Mouse (Mus musculus) lung, adult 2 months (tissue): Measurements from ENCODE around the gene Vmn1r4. TPM values are rescaled to one million over a fixed set of nuclear protein-coding genes. Genes with fewer than 3 reads are reported as not detected.

Experiments used
- DNase-seq: peaks from one replicate; pipeline ENCODE4 v3.0.0; 2022
- H3K4me1 ChIP-seq: fragments of 200-500 bp; 2 replicates; pipeline ENCODE4 v1.6.1; 2011; ENCODE audit warnings: low read length; ENCODE audit not compliant: control insufficient read depth, insufficient read depth
- H3K4me3 ChIP-seq: fragments of 200-500 bp; replicated peaks from 2 replicates; pipeline ENCODE3; 2011; ENCODE audit warnings: low read depth, mild to moderate bottlenecking, control low read depth, low read length; ENCODE audit errors: extremely low read depth
- CTCF ChIP-seq: fragments of 200-500 bp; IDR thresholded peaks from 2 replicates; pipeline ENCODE4 v1.5.1; 2011; ENCODE audit warnings: mild to moderate bottlenecking, low read length, control low read depth; ENCODE audit not compliant: insufficient read depth
- POLR2A ChIP-seq: fragments of 200-500 bp; IDR thresholded peaks from 2 replicates; pipeline ENCODE4 v1.6.1; 2011; ENCODE audit warnings: low read depth, mild to moderate bottlenecking, control low read depth, low read length, borderline replicate concordance; ENCODE audit errors: extremely low read depth
- WGBS: fragments of 180-500 bp; shearing (Covaris S2); methylation state at CpG from one replicate; pipeline ENCODE4 v1.1.7; 2018; 5-methylcytosine and 5-hydroxymethylcytosine counted together
- polyA plus RNA-seq: library from polyadenylated mRNA; depleted of rRNA; stranded (reverse); fragments of >200 nt; gene quantifications from 2 replicates; pipeline ENCODE4 v1.2.3, GENCODE M21; 2012; rRNA removed

Vmn1r4 gene
- polyA plus RNA-seq, 1 experiment: 0.05 TPM

DNA sequence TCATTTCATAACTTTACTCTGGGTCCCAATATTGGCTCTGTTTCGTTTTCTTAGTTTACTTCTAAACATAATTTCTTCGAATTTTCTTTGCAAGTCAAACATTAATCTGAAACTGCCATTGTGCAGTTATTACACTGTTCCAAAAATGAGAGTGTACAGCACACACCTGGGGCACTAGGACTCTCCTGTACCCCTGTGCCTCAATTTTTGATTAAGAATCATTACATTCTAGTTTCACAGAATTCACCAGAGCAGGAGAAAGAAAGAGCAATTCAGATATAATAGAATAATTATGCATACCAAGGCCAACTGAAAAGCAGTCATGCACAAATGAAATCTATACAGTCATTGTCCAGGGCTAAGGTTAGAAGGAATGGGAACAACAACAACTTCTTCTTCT lies 8.6 kb downstream of the Vmn1r4 start:
- 54% methylated on average over 2 of the region's 2 CpGs for WGBS
- no peak for TF ChIP-seq POLR2A
- TF ChIP-seq CTCF: no peak
- no peak overlapping the region for H3K4me3 ChIP-seq
- no peak for DNase-seq
- no peaks in the 10 kb centered on the region for H3K4me1 ChIP-seq

DNA sequence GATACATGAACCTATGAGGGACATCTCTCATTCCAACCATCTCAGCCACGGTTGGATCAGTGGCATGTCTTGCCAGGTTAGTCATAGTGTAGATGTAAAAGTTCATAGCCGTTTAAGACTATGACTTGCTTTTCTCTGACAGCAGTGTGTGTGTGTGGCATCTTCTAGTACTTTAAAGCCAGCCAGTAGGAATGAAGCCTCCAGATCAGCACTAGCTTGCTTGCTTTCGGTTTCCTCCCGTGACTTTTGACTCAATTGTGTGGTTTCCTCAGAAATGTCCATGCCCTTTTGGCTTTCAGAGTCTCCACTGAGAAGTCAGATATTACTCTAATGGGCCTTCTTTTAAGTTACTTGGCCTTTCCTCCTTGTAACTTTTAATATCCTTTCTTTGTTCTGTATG lies 10.6 kb downstream of the Vmn1r4 start:
- no peaks in the 10 kb centered on the region for H3K4me1 ChIP-seq
- WGBS: 74% methylated on average over 4 of the region's 4 CpGs
- no peak overlapping the region for H3K4me3 ChIP-seq
- no peak for DNase-seq
- no peak for TF ChIP-seq CTCF
- TF ChIP-seq POLR2A: no peak

DNA sequence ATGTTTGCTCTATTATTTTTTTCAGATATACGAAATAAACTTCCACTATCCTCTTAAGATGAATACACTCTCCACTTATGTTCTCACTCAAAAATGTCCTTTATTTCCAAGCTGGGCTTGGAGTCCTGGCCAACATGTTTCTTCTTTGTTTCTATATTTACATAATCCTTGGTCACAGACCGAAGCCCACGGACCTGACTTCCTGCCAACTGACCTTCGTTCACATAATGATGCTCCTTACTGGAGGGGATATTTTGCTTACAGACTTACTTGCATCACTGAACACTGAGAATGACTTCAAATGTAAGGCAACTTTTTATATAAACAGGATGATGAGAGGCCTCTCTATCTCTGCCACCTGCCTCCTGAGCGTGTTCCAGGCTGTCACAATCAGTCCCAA lies 32.6 kb downstream of the Vmn1r4 start:
- no peak for DNase-seq
- WGBS: 45% methylated on average over 5 of the region's 5 CpGs
- TF ChIP-seq POLR2A (no peak), CTCF (no peak)
- Histone ChIP-seq H3K4me1 (no peaks in the 10 kb centered on the region), H3K4me3 (no peak overlapping the region)

DNA sequence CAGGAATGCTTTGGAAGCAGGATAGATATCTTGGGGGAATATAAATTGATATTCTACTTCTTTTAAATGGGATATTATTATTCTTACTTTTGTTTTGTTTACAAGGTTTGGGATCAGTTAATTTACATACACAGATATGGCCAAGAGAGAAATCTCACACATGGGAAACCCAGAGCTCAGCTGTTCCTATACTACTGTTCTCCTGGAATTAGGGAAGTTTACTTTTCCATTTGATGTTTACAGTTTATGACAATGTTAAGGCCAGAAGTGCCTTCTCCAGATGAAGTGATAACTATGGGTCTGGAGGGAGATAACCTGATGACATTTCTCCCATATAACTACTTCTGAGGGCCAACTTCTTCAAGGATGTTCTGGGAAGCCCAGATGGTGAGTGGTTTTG lies 46.2 kb downstream of the Vmn1r4 start, which contains the start of gene Vmn1r5:
Vmn1r5 (plus strand) TSS at position 301 of the 400 bp plus-strand sequence.
- no peak for TF ChIP-seq POLR2A
- no peak for TF ChIP-seq CTCF
- no peak for DNase-seq
- no peaks in the 10 kb centered on the region for H3K4me1 ChIP-seq

DNA sequence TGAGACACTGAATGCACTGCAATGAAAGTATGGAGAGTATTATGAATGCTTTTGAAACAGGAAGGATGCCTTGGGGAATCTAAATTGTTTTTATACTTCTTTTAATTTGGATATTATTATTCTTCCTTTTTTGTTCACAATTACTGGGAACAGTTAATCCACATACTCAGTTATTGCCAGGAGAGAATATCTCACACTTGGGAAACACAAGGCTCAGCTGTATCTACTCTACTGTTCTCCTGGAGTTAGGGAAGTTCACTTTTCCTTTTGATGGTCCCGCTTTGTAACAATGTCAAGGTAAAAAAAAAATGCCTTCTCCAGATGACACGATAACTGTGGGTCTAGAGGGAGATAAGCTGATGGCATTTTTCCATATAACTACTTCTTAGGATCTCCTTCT lies 73.1 kb downstream of the Vmn1r4 start, which contains the start of gene Vmn1r6:
Vmn1r6 (plus strand) TSS at position 301 of the 400 bp plus-strand sequence.
- Histone ChIP-seq H3K4me1 (no peaks in the 10 kb centered on the region), H3K4me3 (no peak within 1 kb of the TSS)
- TF ChIP-seq CTCF (no peak), POLR2A (no peak)
- WGBS: 78% methylated on average over 2 of the region's 2 CpGs
- no peak for DNase-seq

More for the DNA sequence above, 46.2 kb downstream of the Vmn1r4 start, which contains the start of gene Vmn1r5:
- no peak within 1 kb of the TSS for H3K4me3 ChIP-seq

Other genes starting within 250 kb of the Vmn1r4 start
- gene Lsm5, start 219.3 kb upstream of the Vmn1r4 start, polyA plus RNA-seq: 2.5 and 3.1 TPM in 2 replicates
- gene Avl9, start 209.1 kb upstream of the Vmn1r4 start, polyA plus RNA-seq: 6.0 and 8.4 TPM in 2 replicates
- 10.0 and 14.0 TPM in 2 replicates for gene Kbtbd2, start 126.2 kb upstream of the Vmn1r4 start, polyA plus RNA-seq
- gene Fkbp9, start 92.0 kb upstream of the Vmn1r4 start, polyA plus RNA-seq: 71.5 and 91.9 TPM in 2 replicates
- gene Nt5c3, start 83 bp upstream of the Vmn1r4 start, polyA plus RNA-seq: 5.2 and 6.0 TPM in 2 replicates
- gene Vmn1r5, start 46.3 kb downstream of the Vmn1r4 start, polyA plus RNA-seq: not detected in 2 replicates
- not detected in 2 replicates for gene Vmn1r6, start 73.2 kb downstream of the Vmn1r4 start, polyA plus RNA-seq
- not detected in 2 replicates for gene Vmn1r7, start 101.3 kb downstream of the Vmn1r4 start, polyA plus RNA-seq
- not detected in 2 replicates for gene Vmn1r8, start 108.3 kb downstream of the Vmn1r4 start, polyA plus RNA-seq
- not detected in 2 replicates for gene Vmn1r9, start 142.8 kb downstream of the Vmn1r4 start, polyA plus RNA-seq
- not detected in 2 replicates for gene Vmn1r10, start 185.4 kb downstream of the Vmn1r4 start, polyA plus RNA-seq
- not detected in 2 replicates for gene Vmn1r11, start 209.4 kb downstream of the Vmn1r4 start, polyA plus RNA-seq
- gene Vmn1r12, start 232.9 kb downstream of the Vmn1r4 start, polyA plus RNA-seq: not detected in 2 replicates